Mouse (Mus musculus): ENCODE measurements around the gene Cdh11.

- TF ChIP-seq ZNF384 (IDR thresholded peaks at IDR 0.05; ENCODE audit: low read depth, low read length) (no peak), ZC3H11A (IDR thresholded peaks at IDR 0.05; ENCODE audit: borderline replicate concordance, low read depth, low read length) (no peak), CHD2 (IDR thresholded peaks at IDR 0.05; ENCODE audit: low read depth, low read length) (no peak), HCFC1 (IDR thresholded peaks at IDR 0.05; ENCODE audit: borderline replicate concordance, insufficient read depth, low read length) (no peak), MAFK (IDR thresholded peaks at IDR 0.05; ENCODE audit: insufficient read depth, low read depth, low read length) (no peak)
Measured at GRCm38 (mm10) chr8:102700245-102700644, 85.2 kb downstream of the Cdh11 start.
